Mouse (Mus musculus) stomach, postnatal 0 days (tissue): ENCODE data around the gene Strn3.

ENCODE experiments used
- CTCF ChIP-seq: IDR thresholded peaks from 2 replicates; pipeline ENCODE4 v1.5.1; 2016; ENCODE audit warnings: antibody characterized with exemption, low read depth, mild to moderate bottlenecking, moderate library complexity
- EP300 ChIP-seq: optimal IDR thresholded peaks from 2 replicates; pipeline ENCODE3; 2016; ENCODE audit warnings: antibody characterized with exemption

- TF ChIP-seq CTCF (no peak), EP300 (no peak)
These were observed 98.3 kb downstream of the Strn3 start, which contains the start of gene Coch for GRCm38 (mm10) chr12:51593229-51594029.
